Mouse (Mus musculus): ENCODE data around the gene Tnpo2. TPM values are rescaled to one million over a fixed set of nuclear protein-coding genes. Genes with fewer than 3 reads are reported as not detected.

Gene Tnpo2
- total RNA-seq, 2 experiments from 2014 or later, result 147 to 149 TPM

Small RNA genes lying within 50 kb of the gene (microRNA-seq; reads per million reads assigned to microRNA genes)
- 2.1 to 3.3 reads per million in 2 experiments for gene Mir7070

Other genes with a start within 250 kb of the Tnpo2 start
- 100 to 1,000 TPM; 387 to 434 TPM for gene Nfix, start 236.6 kb upstream of the Tnpo2 start, total RNA-seq (2021)
- gene Dand5, start 214.1 kb upstream of the Tnpo2 start, total RNA-seq (2021), result 10 to 100 TPM in 1 of 2 experiments, 1 to 10 TPM in 1; 9.4 to 10.5 TPM
- gene Gadd45gip1, start 205.4 kb upstream of the Tnpo2 start, total RNA-seq (2021), result 10 to 100 TPM; 23.2 to 25.7 TPM
- 10 to 100 TPM; 67.9 to 68.5 TPM for gene Rad23a, start 196.2 kb upstream of the Tnpo2 start, total RNA-seq (2021)
- 100 to 1,000 TPM; 557 to 631 TPM for gene Calr, start 190.0 kb upstream of the Tnpo2 start, total RNA-seq (2021)
- gene Farsa, start 179.9 kb upstream of the Tnpo2 start, total RNA-seq (2021), result 10 to 100 TPM; 51.2 to 52.7 TPM
- gene Syce2, start 164.8 kb upstream of the Tnpo2 start, total RNA-seq (2021), result 10 to 100 TPM; 16.1 to 19.7 TPM
- 10 to 100 TPM; 39.5 to 46.3 TPM for gene Gcdh, start 143.0 kb upstream of the Tnpo2 start, total RNA-seq (2021)
- under 1 TPM in 1 of 2 experiments, not detected in 1; 0.40 TPM for gene Klf1, start 135.0 kb upstream of the Tnpo2 start, total RNA-seq (2021)
- gene Dnase2a, start 128.4 kb upstream of the Tnpo2 start, total RNA-seq (2021), result 1 to 10 TPM; 3.2 to 3.9 TPM
- 10 to 100 TPM; 79.5 TPM for gene Mast1, start 99.6 kb upstream of the Tnpo2 start, total RNA-seq (2021)
- 1 to 10 TPM in 1 of 2 experiments, under 1 TPM in 1; 0.77 to 1.0 TPM for gene Rtbdn, start 89.9 kb upstream of the Tnpo2 start, total RNA-seq (2021)
- gene Gm49661, start 67.5 kb upstream of the Tnpo2 start, total RNA-seq (2021), result not detected
- gene Prdx2, start 67.3 kb upstream of the Tnpo2 start, total RNA-seq (2021), result 100 to 1,000 TPM; 338 to 356 TPM
- gene Rnaseh2a, start 67.1 kb upstream of the Tnpo2 start, total RNA-seq (2021), result 10 to 100 TPM; 35.3 to 36.8 TPM
- 10 to 100 TPM; 59.9 to 73.6 TPM for gene Junb, start 58.2 kb upstream of the Tnpo2 start, total RNA-seq (2021)
- gene Hook2, start 46.3 kb upstream of the Tnpo2 start, total RNA-seq (2021), result 1 to 10 TPM; 7.8 to 9.7 TPM
- gene Best2, start 22.4 kb upstream of the Tnpo2 start, total RNA-seq (2021), result not detected
- gene Asna1, start 11.6 kb upstream of the Tnpo2 start, total RNA-seq (2021), result 100 to 1,000 TPM; 120 to 121 TPM
- 100 to 1,000 TPM; 133 to 136 TPM for gene Trir, start 10.1 kb upstream of the Tnpo2 start, total RNA-seq (2021)
- gene Fbxw9, start 23.1 kb downstream of the Tnpo2 start, total RNA-seq (2021), result 10 to 100 TPM; 22.8 to 24.1 TPM
- not detected for gene Gm5741, start 31.1 kb downstream of the Tnpo2 start, total RNA-seq (2021)
- gene Dhps, start 34.8 kb downstream of the Tnpo2 start, total RNA-seq (2021), result 10 to 100 TPM; 52.1 to 60.6 TPM
- gene Wdr83os, start 43.8 kb downstream of the Tnpo2 start, total RNA-seq (2021), result 10 to 100 TPM; 55.0 to 65.7 TPM
- 10 to 100 TPM; 26.1 to 28.4 TPM for gene Wdr83, start 44.4 kb downstream of the Tnpo2 start, total RNA-seq (2021)
- gene Man2b1, start 46.4 kb downstream of the Tnpo2 start, total RNA-seq (2021), result 10 to 100 TPM; 30.5 to 36.8 TPM
- gene Zfp791, start 86.2 kb downstream of the Tnpo2 start, total RNA-seq (2021), result 1 to 10 TPM; 6.8 to 8.0 TPM
- gene Cks1brt, start 115.0 kb downstream of the Tnpo2 start, total RNA-seq (2021), result not detected
- not detected for gene Olfr371, start 189.1 kb downstream of the Tnpo2 start, total RNA-seq (2021)